12 mouse cellular contexts compared by ENCODE assay signal in the genomic region with DNA sequence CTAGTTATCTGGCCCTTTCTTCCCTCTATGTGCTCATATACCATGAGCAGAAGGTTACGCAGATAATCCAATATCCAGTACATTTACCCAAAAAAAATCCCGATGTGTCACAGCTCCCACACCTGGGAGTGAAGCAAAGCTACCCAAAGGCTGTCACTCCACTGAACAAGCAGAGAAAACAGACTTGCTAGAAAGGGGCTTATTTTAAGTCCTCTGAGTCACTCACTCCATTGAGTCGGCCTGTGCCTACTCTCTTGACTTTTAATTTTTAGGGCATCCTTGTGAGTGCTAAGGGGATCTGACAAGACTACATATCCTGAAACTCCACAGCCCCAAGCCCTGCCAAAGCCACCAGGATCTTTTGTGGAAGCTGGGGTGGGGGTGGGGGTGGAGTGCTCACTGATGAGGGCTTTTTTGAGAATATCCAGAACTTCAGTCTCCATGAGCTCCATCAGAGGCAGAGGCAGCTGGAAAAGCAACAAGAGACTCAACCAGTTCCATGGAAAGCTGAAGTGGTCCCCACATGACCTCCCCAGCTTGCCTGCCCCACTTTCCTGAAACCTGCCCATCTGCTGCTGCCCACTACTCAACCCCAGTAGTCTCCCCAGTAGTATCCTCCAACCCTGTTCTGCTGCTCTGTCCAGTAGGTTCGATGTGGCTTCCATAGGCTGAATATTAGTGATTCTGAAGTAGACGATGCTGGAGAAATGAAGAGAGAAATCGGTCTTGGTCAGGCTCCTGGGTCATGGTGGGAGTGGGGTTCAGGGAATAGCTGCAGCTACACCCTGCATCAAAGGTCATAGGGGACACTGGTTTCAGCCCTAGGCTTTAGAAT. TPM values are rescaled to one million over a fixed set of nuclear protein-coding genes. Genes with fewer than 3 reads are reported as not detected.
DNase-seq lines count a peak whose midpoint lies in the region; ATAC-seq and TF ChIP-seq lines count a peak whose summit lies in the region.
"Had no signal": no experiment of that assay in that cellular context is flagged by ENCODE, and none has a peak within 500 bp of the region (broad histone marks: within the 10 kb centered on the region; RNA-seq: fewer than 3 reads in every experiment).

No protein-coding gene starts in this region.

- H3K9me3 ChIP-seq in megakaryocyte, embryonic 14.5 days, result peaks cover 7% of the 10 kb centered on the region
- no peaks in the 10 kb centered on the region for H3K9me3 ChIP-seq in intestine, embryonic 15.5 days
- H3K9me3 ChIP-seq in neural tube, embryonic 15.5 days (replicated peaks), result no peaks in the 10 kb centered on the region

- TF ChIP-seq EP300 in heart, adult 2 months (IDR thresholded peaks at IDR 0.05; ENCODE audit: insufficient read depth, low read depth, low read length), result no peak

- peak overlapping the region; percentile 92 for H3K27ac ChIP-seq in heart, adult 2 months
- H3K27ac ChIP-seq in intestine, embryonic 15.5 days, result no peak overlapping the region
- H3K27ac ChIP-seq in neural tube, embryonic 15.5 days (replicated peaks), result peak overlapping the region; percentile 62

- TF ChIP-seq CTCF in heart, adult 2 months (IDR thresholded peaks at IDR 0.05), result no peak

- no peak for ATAC-seq in megakaryocyte, adult 5-6 weeks (ENCODE audit: poor library complexity, severe bottlenecking)
- ATAC-seq in intestine, embryonic 15.5 days, result no peak
- ATAC-seq in neural tube, embryonic 15.5 days (ENCODE audit: low FRiP score), result no peak

- H3K36me3 ChIP-seq in heart, adult 2 months (ENCODE audit: control insufficient read depth, insufficient read depth, low read length), result no peaks in the 10 kb centered on the region
- H3K36me3 ChIP-seq in megakaryocyte, embryonic 14.5 days (replicated peaks; ENCODE audit: low read length), result peaks cover 23% of the 10 kb centered on the region
- no peaks in the 10 kb centered on the region for H3K36me3 ChIP-seq in intestine, embryonic 15.5 days
- H3K36me3 ChIP-seq in neural tube, embryonic 15.5 days, result no peaks in the 10 kb centered on the region

- no peak for TF ChIP-seq POLR2A in heart, adult 2 months (IDR thresholded peaks at IDR 0.05; ENCODE audit: insufficient read depth, low read depth, low read length)

- WGBS in heart, adult 2 months, result 73% methylated on average over 6 of the region's 6 CpGs
- WGBS in intestine, embryonic 15.5 days, result 63% methylated on average over 6 of the region's 6 CpGs
- 71% methylated on average over 6 of the region's 6 CpGs for WGBS in neural tube, embryonic 15.5 days

- H3K79me2 ChIP-seq in heart, adult 2 months (replicated peaks; ENCODE audit: control insufficient read depth, insufficient read depth, low read length), result no peaks in the 10 kb centered on the region

- H3K4me2 ChIP-seq in intestine, embryonic 15.5 days (replicated peaks), result no peak overlapping the region
- peak overlapping the region; percentile 89 for H3K4me2 ChIP-seq in neural tube, embryonic 15.5 days

- H3K27me3 ChIP-seq in heart, adult 2 months (ENCODE audit: control insufficient read depth, insufficient read depth, low read length), result peaks cover 12% of the 10 kb centered on the region
- peaks cover 36% of the 10 kb centered on the region for H3K27me3 ChIP-seq in megakaryocyte, embryonic 14.5 days (replicated peaks)
- peaks cover 45% of the 10 kb centered on the region for H3K27me3 ChIP-seq in intestine, embryonic 15.5 days (replicated peaks)
- H3K27me3 ChIP-seq in neural tube, embryonic 15.5 days (replicated peaks), result peaks cover 55% of the 10 kb centered on the region

- no peak overlapping the region; the same call in 1 of the 2 replicates for H3K4me3 ChIP-seq in heart, adult 2 months
- H3K4me3 ChIP-seq in megakaryocyte, embryonic 14.5 days (replicated peaks), result peak overlapping the region; percentile 96
- 0 out of 2 replicates have a peak overlapping the region, but pooled peaks have one; percentile 87 for H3K4me3 ChIP-seq in intestine, embryonic 15.5 days (replicated peaks)
- peak overlapping the region; percentile 73; the same call in 1 of the 2 replicates for H3K4me3 ChIP-seq in neural tube, embryonic 15.5 days (replicated peaks)

- H3K4me1 ChIP-seq in heart, adult 2 months (ENCODE audit: control insufficient read depth, insufficient read depth, low read length), result peaks cover 10% of the 10 kb centered on the region
- H3K4me1 ChIP-seq in megakaryocyte, embryonic 14.5 days, result peaks cover 92% of the 10 kb centered on the region
- H3K4me1 ChIP-seq in intestine, embryonic 15.5 days (replicated peaks), result peaks cover 35% of the 10 kb centered on the region
- peaks cover 48% of the 10 kb centered on the region for H3K4me1 ChIP-seq in neural tube, embryonic 15.5 days

- H3K9ac ChIP-seq in heart, adult 2 months (ENCODE audit: low read depth, low read length), result peak overlapping the region; percentile 48; the same call in 1 of the 2 replicates
- H3K9ac ChIP-seq in intestine, embryonic 15.5 days, result no peak overlapping the region
- H3K9ac ChIP-seq in neural tube, embryonic 15.5 days (replicated peaks), result no peak overlapping the region

- intact Hi-C loops in heart, adult 2 months (cut with DNase I), result no loop called here
- intact Hi-C loops in heart, postnatal 25 days (cut with DNase I), result loop anchor here (2.0 kb wide), 1 partner anchor 46 kb away; no protein-coding TSS in a partner anchor

- no peak for DNase-seq in heart, adult 2 months
- no peak for DNase-seq in heart, postnatal 25 days (ENCODE audit: low spot score)
- DNase-seq in urinary bladder, postnatal 14 days (ENCODE audit: low spot score), result no peak
- no peak for DNase-seq in right cerebral cortex, postnatal 14 days
- DNase-seq: adrenal gland, postnatal 25 days; kidney, adult 9 months; retina, postnatal 1 day; thymus, adult 18-20 months had no signal

RNA-seq across cellular contexts. Expression of a gene that starts 1.5 kb away (rescaled TPM):
- 100 to 1,000 TPM; 156 to 180 TPM for total RNA-seq in heart, adult 2 months (2021)
- 135 and 152 TPM in 2 replicates for polyA plus RNA-seq in heart, adult 2 months (2012; rRNA removed)
- total RNA-seq in heart, postnatal 25 days (2021), result 100 to 1,000 TPM; 146 to 156 TPM
- 56.1 and 76.3 TPM in 2 replicates for polyA plus RNA-seq in megakaryocyte, embryonic 14.5 days (2012; ENCODE audit: insufficient read depth, low replicate concordance)
- 11.9 and 12.4 TPM in 2 replicates for total RNA-seq in megakaryocyte, adult 5-6 weeks (2015)
- 24.6 and 28.9 TPM in 2 replicates for total RNA-seq in megakaryocyte, adult 5-6 weeks (2017)
- 32.2 and 37.6 TPM in 2 replicates for polyA plus RNA-seq in intestine, embryonic 15.5 days (2015; fragmentation: Nextera tagmentation; extraction: Ambion mirVana)
- polyA plus RNA-seq in neural tube, embryonic 15.5 days (2015; fragmentation: Nextera tagmentation; extraction: Ambion mirVana), result 16.9 and 17.1 TPM in 2 replicates

RNA-seq across cellular contexts. Expression of a gene that starts 2.1 kb away (rescaled TPM):
- not detected for total RNA-seq in heart, adult 2 months (2021)
- polyA plus RNA-seq in heart, adult 2 months (2012; rRNA removed), result 0.23 and 0.64 TPM in 2 replicates
- total RNA-seq in heart, postnatal 25 days (2021), result not detected
- polyA plus RNA-seq in megakaryocyte, embryonic 14.5 days (2012; ENCODE audit: insufficient read depth, low replicate concordance), result 0.83 TPM in 1 of 2 replicates, not detected in the other
- not detected in 2 replicates for total RNA-seq in megakaryocyte, adult 5-6 weeks (2015)
- not detected in 2 replicates for total RNA-seq in megakaryocyte, adult 5-6 weeks (2017)
- 1.1 and 1.6 TPM in 2 replicates for polyA plus RNA-seq in intestine, embryonic 15.5 days (2015; fragmentation: Nextera tagmentation; extraction: Ambion mirVana)
- 6.8 TPM in 2 replicates for polyA plus RNA-seq in neural tube, embryonic 15.5 days (2015; fragmentation: Nextera tagmentation; extraction: Ambion mirVana)
- total RNA-seq: adrenal gland, postnatal 25 days had no signal

RNA-seq across cellular contexts. Expression of a gene that starts 11.2 kb away (rescaled TPM):
- not detected for total RNA-seq in heart, adult 2 months (2021)
- 0.21 TPM in 1 of 2 replicates, not detected in the other for polyA plus RNA-seq in heart, adult 2 months (2012; rRNA removed)
- total RNA-seq in heart, postnatal 25 days (2021), result under 1 TPM; 0.20 to 0.36 TPM
- polyA plus RNA-seq in megakaryocyte, embryonic 14.5 days (2012; ENCODE audit: insufficient read depth, low replicate concordance), result 0.08 TPM in 1 of 2 replicates, not detected in the other
- total RNA-seq in megakaryocyte, adult 5-6 weeks (2015), result not detected in 2 replicates
- total RNA-seq in megakaryocyte, adult 5-6 weeks (2017), result 0.11 TPM in 1 of 2 replicates, not detected in the other
- 0.29 and 0.40 TPM in 2 replicates for polyA plus RNA-seq in intestine, embryonic 15.5 days (2015; fragmentation: Nextera tagmentation; extraction: Ambion mirVana)
- polyA plus RNA-seq in neural tube, embryonic 15.5 days (2015; fragmentation: Nextera tagmentation; extraction: Ambion mirVana), result 11.8 and 13.8 TPM in 2 replicates

RNA-seq across cellular contexts. Expression of a gene that starts 13.2 kb away (rescaled TPM):
- total RNA-seq in heart, adult 2 months (2021), result 100 to 1,000 TPM; 651 to 766 TPM
- 411 and 490 TPM in 2 replicates for polyA plus RNA-seq in heart, adult 2 months (2012; rRNA removed)
- 100 to 1,000 TPM; 722 to 748 TPM for total RNA-seq in heart, postnatal 25 days (2021)
- 209 and 955 TPM in 2 replicates for polyA plus RNA-seq in megakaryocyte, embryonic 14.5 days (2012; ENCODE audit: insufficient read depth, low replicate concordance)
- total RNA-seq in megakaryocyte, adult 5-6 weeks (2015), result 951 and 1,046 TPM in 2 replicates
- 1,745 and 2,032 TPM in 2 replicates for total RNA-seq in megakaryocyte, adult 5-6 weeks (2017)
- polyA plus RNA-seq in intestine, embryonic 15.5 days (2015; fragmentation: Nextera tagmentation; extraction: Ambion mirVana), result 184 and 205 TPM in 2 replicates
- 392 and 417 TPM in 2 replicates for polyA plus RNA-seq in neural tube, embryonic 15.5 days (2015; fragmentation: Nextera tagmentation; extraction: Ambion mirVana)

RNA-seq across cellular contexts. Expression of a gene that starts 13.6 kb away (rescaled TPM):
- total RNA-seq in heart, adult 2 months (2021), result 10 to 100 TPM; 32.0 to 38.5 TPM
- polyA plus RNA-seq in heart, adult 2 months (2012; rRNA removed), result 67.9 and 71.5 TPM in 2 replicates
- 10 to 100 TPM; 29.2 to 32.6 TPM for total RNA-seq in heart, postnatal 25 days (2021)
- polyA plus RNA-seq in megakaryocyte, embryonic 14.5 days (2012; ENCODE audit: insufficient read depth, low replicate concordance), result 107 and 147 TPM in 2 replicates
- total RNA-seq in megakaryocyte, adult 5-6 weeks (2015), result 133 and 146 TPM in 2 replicates
- 176 and 188 TPM in 2 replicates for total RNA-seq in megakaryocyte, adult 5-6 weeks (2017)
- 124 TPM in 2 replicates for polyA plus RNA-seq in intestine, embryonic 15.5 days (2015; fragmentation: Nextera tagmentation; extraction: Ambion mirVana)
- polyA plus RNA-seq in neural tube, embryonic 15.5 days (2015; fragmentation: Nextera tagmentation; extraction: Ambion mirVana), result 103 and 113 TPM in 2 replicates
